8 mouse cellular contexts compared by ENCODE assay signal in the genomic region with DNA sequence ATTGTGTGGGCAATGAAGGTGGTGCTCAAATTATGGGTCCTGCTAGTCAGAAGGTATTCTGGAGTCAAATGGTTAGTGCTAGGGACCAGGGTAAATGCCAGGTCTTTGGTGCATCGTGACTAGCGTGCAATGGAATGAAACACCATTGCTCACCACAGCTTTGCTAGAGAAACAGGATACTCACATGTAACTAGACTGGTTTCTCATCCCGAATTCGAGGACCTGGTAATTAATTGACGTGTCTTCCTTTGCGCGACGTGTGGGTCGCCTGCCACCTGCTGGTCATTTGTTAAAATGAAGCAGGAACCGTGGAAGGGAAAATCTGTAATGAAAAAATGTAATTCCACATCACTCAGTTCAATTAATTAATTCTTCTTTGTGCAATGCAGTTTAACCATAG. TPM values are rescaled to one million over a fixed set of nuclear protein-coding genes. Genes with fewer than 3 reads are reported as not detected.
A peak's percentile ranks its signal among the peaks of the same experiment; 100 is the strongest.
DNase-seq lines count a peak whose midpoint lies in the region; ATAC-seq and TF ChIP-seq lines count a peak whose summit lies in the region.

No protein-coding gene starts in this region.

- DNase-seq in gastrocnemius, postnatal 10 days, result peak; percentile 46
- no peak for DNase-seq in gastrocnemius, postnatal 36 days
- peak; percentile 28 for DNase-seq in 416B (ENCODE audit: low read depth)
- DNase-seq in adrenal gland, postnatal 25 days, result peak; percentile 58
- DNase-seq in forebrain, embryonic 10.5 days (ENCODE audit: extremely low spot score, low spot score), result peak; percentile 55
- DNase-seq in kidney, postnatal 0 days (ENCODE audit: low spot score), result peak; percentile 76

- H3K27ac ChIP-seq in forebrain, embryonic 10.5 days, result no peak overlapping the region
- no peak overlapping the region for H3K27ac ChIP-seq in kidney, postnatal 0 days
- no peak overlapping the region for H3K27ac ChIP-seq in small intestine, adult 2 months (ENCODE audit: insufficient read depth, low read depth, low read length)

- H3K4me3 ChIP-seq in forebrain, embryonic 10.5 days, result no peak overlapping the region
- H3K4me3 ChIP-seq in kidney, postnatal 0 days (replicated peaks; ENCODE audit: low read depth, low read length), result no peak overlapping the region
- no peak overlapping the region for H3K4me3 ChIP-seq in small intestine, adult 2 months (ENCODE audit: low read depth, low read length)

- no peaks in the 10 kb centered on the region for H3K36me3 ChIP-seq in forebrain, embryonic 10.5 days (replicated peaks)
- H3K36me3 ChIP-seq in kidney, postnatal 0 days (ENCODE audit: insufficient read depth, low read length), result no peaks in the 10 kb centered on the region
- H3K36me3 ChIP-seq in small intestine, adult 2 months (ENCODE audit: control insufficient read depth, insufficient read depth, low read length), result no peaks in the 10 kb centered on the region

- peaks cover 41% of the 10 kb centered on the region for H3K4me1 ChIP-seq in forebrain, embryonic 10.5 days
- H3K4me1 ChIP-seq in kidney, postnatal 0 days (replicated peaks; ENCODE audit: insufficient read depth, low read length), result no peaks in the 10 kb centered on the region
- no peaks in the 10 kb centered on the region for H3K4me1 ChIP-seq in small intestine, adult 2 months (ENCODE audit: control insufficient read depth, insufficient read depth, insufficient read length, low read length)

- no peak for TF ChIP-seq POLR2A in small intestine, adult 2 months (IDR thresholded peaks at IDR 0.05; ENCODE audit: low read depth, low read length)

- intact Hi-C loops in gastrocnemius, postnatal 36 days (cut with DNase I), result loop anchor here (2.0 kb wide), 1 partner anchor 479 kb away; no protein-coding TSS in a partner anchor

- WGBS in forebrain, embryonic 10.5 days, result 4% methylated on average over 10 of the region's 10 CpGs
- under 1% methylated on average over 10 of the region's 10 CpGs for WGBS in kidney, postnatal 0 days
- WGBS in small intestine, adult 2 months, result 4% methylated on average over 10 of the region's 10 CpGs

- H3K4me2 ChIP-seq in kidney, postnatal 0 days (ENCODE audit: low read length), result no peak overlapping the region

- no peaks in the 10 kb centered on the region for H3K9me3 ChIP-seq in forebrain, embryonic 10.5 days
- H3K9me3 ChIP-seq in kidney, postnatal 0 days (replicated peaks; ENCODE audit: low read length), result no peaks in the 10 kb centered on the region

- peaks cover 79% of the 10 kb centered on the region for H3K27me3 ChIP-seq in forebrain, embryonic 10.5 days (ENCODE audit: poor library complexity, severe bottlenecking)
- peaks cover 35% of the 10 kb centered on the region for H3K27me3 ChIP-seq in kidney, postnatal 0 days (ENCODE audit: insufficient read depth, low read length)
- no peaks in the 10 kb centered on the region for H3K27me3 ChIP-seq in small intestine, adult 2 months (ENCODE audit: control insufficient read depth, insufficient read depth, low read length)

- TF ChIP-seq CTCF in kidney, postnatal 0 days (IDR thresholded peaks at IDR 0.05; ENCODE audit: low read depth), result peak; percentile 95
- peak; percentile 57; the same call in 1 of the 2 replicates for TF ChIP-seq CTCF in small intestine, adult 2 months (IDR thresholded peaks at IDR 0.05; ENCODE audit: extremely low read depth, insufficient read length, insufficient replicate concordance, low read depth, low read length)

- H3K9ac ChIP-seq in kidney, postnatal 0 days (ENCODE audit: low read depth, low read length), result no peak overlapping the region

- no peak for ATAC-seq in kidney, postnatal 0 days (replicated peaks; ENCODE audit: low FRiP score, low read depth)
- ATAC-seq in megakaryocyte-erythroid progenitor cell, adult 5-6 weeks (replicated peaks; ENCODE audit: low FRiP score, low TSS enrichment, poor library complexity, severe bottlenecking), result peak; percentile 68; the same call in 1 of the 2 replicates

RNA-seq across cellular contexts. Expression of gene Ascl1, which starts 10.5 kb away (rescaled TPM):
- not detected for total RNA-seq in gastrocnemius, postnatal 10 days (2021)
- not detected for total RNA-seq in gastrocnemius, postnatal 36 days (2021)
- total RNA-seq in adrenal gland, postnatal 25 days (2021), result 2.0 and 2.5 TPM in 2 replicates
- 15.6 and 17.3 TPM in 2 replicates for polyA plus RNA-seq in forebrain, embryonic 10.5 days (2016; fragmentation: Nextera tagmentation; extraction: Ambion mirVana)
- 0.30 and 0.41 TPM in 2 replicates for polyA plus RNA-seq in kidney, postnatal 0 days (2015; fragmentation: Nextera tagmentation; extraction: Ambion mirVana)
- total RNA-seq in megakaryocyte-erythroid progenitor cell, adult 5-6 weeks (2014; fragmentation: Nextera tagmentation), result not detected in 2 replicates
- not detected in 2 replicates for total RNA-seq in megakaryocyte-erythroid progenitor cell, adult 5-6 weeks (2017)
- polyA plus RNA-seq in small intestine, adult 2 months (2012; rRNA removed), result 0.24 and 0.27 TPM in 2 replicates

RNA-seq across cellular contexts. Expression of gene Pah, which starts 17.6 kb away (rescaled TPM):
- total RNA-seq in gastrocnemius, postnatal 10 days (2021), result under 1 TPM in 1 of 2 experiments, not detected in 1; 0.14 TPM
- not detected for total RNA-seq in gastrocnemius, postnatal 36 days (2021)
- total RNA-seq in adrenal gland, postnatal 25 days (2021), result 4.9 TPM in 1 of 2 replicates, not detected in the other
- polyA plus RNA-seq in forebrain, embryonic 10.5 days (2016; fragmentation: Nextera tagmentation; extraction: Ambion mirVana), result not detected in 2 replicates
- polyA plus RNA-seq in kidney, postnatal 0 days (2015; fragmentation: Nextera tagmentation; extraction: Ambion mirVana), result 40.9 and 52.9 TPM in 2 replicates
- not detected in 2 replicates for total RNA-seq in megakaryocyte-erythroid progenitor cell, adult 5-6 weeks (2014; fragmentation: Nextera tagmentation)
- not detected in 2 replicates for total RNA-seq in megakaryocyte-erythroid progenitor cell, adult 5-6 weeks (2017)
- polyA plus RNA-seq in small intestine, adult 2 months (2012; rRNA removed), result 2.7 TPM in 1 of 2 replicates, not detected in the other

Comparison
In these comparisons a context has a peak if more than half of its experiments do, and no peak if none do; other contexts are left out.
1. DNase-seq: peak in gastrocnemius, postnatal 10 days (single experiment), 416B (single experiment), adrenal gland, postnatal 25 days (single experiment), forebrain, embryonic 10.5 days (single experiment) and kidney, postnatal 0 days (single experiment); none in gastrocnemius, postnatal 36 days (0 of 2).